ENCODE assay signal across 15 mouse cellular contexts in the genomic region with DNA sequence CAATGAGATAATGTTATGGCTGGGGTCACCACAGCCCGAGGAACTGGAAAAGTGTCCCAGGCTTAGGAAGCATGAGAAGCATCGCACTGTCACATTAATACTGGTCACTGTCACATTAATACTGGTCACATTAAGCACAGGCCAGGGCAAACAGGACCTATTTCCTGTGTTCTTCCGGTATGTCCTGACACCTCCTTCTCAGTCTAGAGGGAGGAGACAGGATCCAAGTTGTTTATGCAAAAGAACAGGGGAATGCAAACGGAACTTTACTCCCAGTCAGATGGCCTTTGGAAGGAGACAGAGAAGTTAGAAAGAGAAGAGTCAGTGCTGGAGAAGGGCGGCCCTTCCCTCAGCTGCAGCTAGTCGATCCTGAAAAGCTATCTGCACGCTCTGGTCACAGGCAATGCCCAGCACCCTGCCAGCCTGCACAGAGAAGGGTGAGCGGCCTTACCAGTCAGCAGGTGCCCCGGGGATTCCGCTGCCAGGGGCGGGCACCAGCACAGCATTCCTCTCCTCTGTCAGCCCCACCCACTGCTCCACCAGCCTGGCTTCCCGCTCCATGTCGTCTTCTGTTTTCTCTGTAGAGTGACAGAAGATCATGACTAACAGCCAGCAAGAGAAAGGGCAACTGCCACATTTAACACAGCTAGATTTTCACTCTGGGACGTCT. TPM values are rescaled to one million over a fixed set of nuclear protein-coding genes. Genes with fewer than 3 reads are reported as not detected.
A peak's percentile ranks its signal among the peaks of the same experiment; 100 is the strongest.
DNase-seq lines count a peak whose midpoint lies in the region; ATAC-seq and TF ChIP-seq lines count a peak whose summit lies in the region.
"Had no signal": no experiment of that assay in that cellular context is flagged by ENCODE, and none has a peak within 500 bp of the region (broad histone marks: within the 10 kb centered on the region; RNA-seq: fewer than 3 reads in every experiment).

No protein-coding gene starts in this region.

- DNase-seq in kidney, adult 18-20 months, result peak; percentile 62
- DNase-seq in brain, adult 2 months (ENCODE audit: low read depth, low spot score), result peak; percentile 12
- peak; percentile 64 for DNase-seq in kidney, adult 2 months
- peak; percentile 22 for DNase-seq in lung, postnatal 14 days
- no peak for DNase-seq in thymus, postnatal 10 days (ENCODE audit: low spot score in 2 of 2)
- DNase-seq in left cerebral cortex, adult 8-10 months (ENCODE audit: low spot score in 2 of 2), result no peak
- DNase-seq: cerebellum, adult 9-11 months; midbrain, embryonic 14.5 days had no signal

- H3K4me1 ChIP-seq in kidney, embryonic 14.5 days (ENCODE audit: control insufficient read depth, insufficient read depth, low read length), result no peaks in the 10 kb centered on the region
- peaks cover 19% of the 10 kb centered on the region; the same call in 1 of the 2 replicates for H3K4me1 ChIP-seq in kidney, adult 2 months (ENCODE audit: control insufficient read depth, insufficient read depth, low read length)
- H3K4me1 ChIP-seq: embryonic facial prominence, embryonic 12.5 days; forebrain, embryonic 12.5 days; hindbrain, embryonic 10.5 days had no signal

- WGBS in kidney, embryonic 14.5 days, result 66% methylated on average over 14 of the region's 14 CpGs
- WGBS in kidney, adult 2 months, result 13% methylated on average over 14 of the region's 14 CpGs

- H3K36me3 ChIP-seq in kidney, embryonic 14.5 days (ENCODE audit: control insufficient read depth, insufficient read depth, low read length), result peaks cover 19% of the 10 kb centered on the region
- peaks cover 2% of the 10 kb centered on the region; the same call in 1 of the 2 replicates for H3K36me3 ChIP-seq in kidney, adult 2 months (ENCODE audit: control insufficient read depth, insufficient read depth, low read length)

- no peak overlapping the region for H3K4me3 ChIP-seq in kidney, embryonic 14.5 days (ENCODE audit: low read length)
- peak overlapping the region; percentile 39; the same call in 1 of the 2 replicates for H3K4me3 ChIP-seq in kidney, adult 2 months (ENCODE audit: insufficient read depth, low read depth, low read length)
- H3K4me3 ChIP-seq: embryonic facial prominence, embryonic 12.5 days; forebrain, embryonic 12.5 days; hindbrain, embryonic 10.5 days; liver, embryonic 15.5 days; neural tube, embryonic 13.5 days had no signal

- no peak for TF ChIP-seq POLR2A in kidney, adult 2 months (IDR thresholded peaks at IDR 0.05; ENCODE audit: low read depth, low read length)

- no peak for ATAC-seq in kidney, embryonic 14.5 days (ENCODE audit: low FRiP score, low TSS enrichment)
- no peak for ATAC-seq in megakaryocyte-erythroid progenitor cell, adult 5-6 weeks (replicated peaks; ENCODE audit: low FRiP score, low TSS enrichment, poor library complexity, severe bottlenecking)

- no peaks in the 10 kb centered on the region for H3K9me3 ChIP-seq in kidney, embryonic 14.5 days (ENCODE audit: control insufficient read depth, low read length)
- H3K9me3 ChIP-seq: embryonic facial prominence, embryonic 12.5 days; forebrain, embryonic 12.5 days; liver, embryonic 15.5 days had no signal

- no peak overlapping the region for H3K9ac ChIP-seq in kidney, embryonic 14.5 days (ENCODE audit: low read depth, low read length)
- H3K9ac ChIP-seq: embryonic facial prominence, embryonic 12.5 days; forebrain, embryonic 12.5 days; liver, embryonic 15.5 days; neural tube, embryonic 13.5 days had no signal

- no peak overlapping the region for H3K4me2 ChIP-seq in kidney, embryonic 14.5 days (replicated peaks; ENCODE audit: low read depth, low read length)
- H3K4me2 ChIP-seq: embryonic facial prominence, embryonic 12.5 days; forebrain, embryonic 12.5 days; liver, embryonic 15.5 days; neural tube, embryonic 13.5 days had no signal

- H3K27ac ChIP-seq in kidney, embryonic 14.5 days (ENCODE audit: low read depth, low read length), result no peak overlapping the region
- peak overlapping the region; percentile 81 for H3K27ac ChIP-seq in kidney, adult 2 months (ENCODE audit: insufficient read depth, low read depth, low read length)
- H3K27ac ChIP-seq: embryonic facial prominence, embryonic 12.5 days; forebrain, embryonic 12.5 days; hindbrain, embryonic 10.5 days; liver, embryonic 15.5 days; neural tube, embryonic 13.5 days had no signal

- TF ChIP-seq CTCF in kidney, adult 2 months (conservative IDR thresholded peaks at IDR 0.05; ENCODE audit: insufficient read depth, insufficient read length, low read depth, low read length), result no peak

- no peaks in the 10 kb centered on the region for H3K27me3 ChIP-seq in kidney, embryonic 14.5 days (ENCODE audit: control insufficient read depth, insufficient read depth, low read length)
- H3K27me3 ChIP-seq in kidney, adult 2 months (replicated peaks; ENCODE audit: control insufficient read depth, insufficient read depth, low read length), result no peaks in the 10 kb centered on the region
- H3K27me3 ChIP-seq: embryonic facial prominence, embryonic 12.5 days; forebrain, embryonic 12.5 days; liver, embryonic 15.5 days; neural tube, embryonic 13.5 days had no signal

RNA-seq across cellular contexts. Expression of a gene that starts 49.0 kb away (rescaled TPM):
- 37.2 and 47.2 TPM in 2 replicates for polyA plus RNA-seq in kidney, embryonic 14.5 days (2014; fragmentation: Nextera tagmentation; extraction: Ambion mirVana)
- polyA plus RNA-seq in kidney, adult 2 months (2012; rRNA removed), result 38.2 and 42.0 TPM in 2 replicates
- total RNA-seq in megakaryocyte-erythroid progenitor cell, adult 5-6 weeks (2014; fragmentation: Nextera tagmentation), result 104 and 186 TPM in 2 replicates
- 124 and 130 TPM in 2 replicates for total RNA-seq in megakaryocyte-erythroid progenitor cell, adult 5-6 weeks (2017)
- 10 to 100 TPM; 47.2 to 54.8 (median 50.0) TPM for total RNA-seq in left cerebral cortex, adult 8-10 months (2022)

Comparison
In these comparisons a context has a peak if more than half of its experiments do, and no peak if none do; other contexts are left out.
1. DNase-seq: peak in kidney, adult 18-20 months (single experiment), brain, adult 2 months (single experiment), kidney, adult 2 months (single experiment) and lung, postnatal 14 days (single experiment); none in thymus, postnatal 10 days (0 of 2) and left cerebral cortex, adult 8-10 months (0 of 2).